Mouse (Mus musculus): ENCODE results near the gene Gm3336. TPM values are rescaled to one million over a fixed set of nuclear protein-coding genes. Genes with fewer than 3 reads are reported as not detected.
A peak's percentile ranks its signal among the peaks of the same experiment; 100 is the strongest.

The Gm3336 gene
- polyA plus RNA-seq, 1 experiment from 2014 or later, result 2.8 TPM

GRCm38 (mm10) chr8:70769858-70770257, 51.5 kb downstream of the Gm3336 start:
- WGBS, result 76% methylated on average over 12 of the region's 12 CpGs
- no peak for ATAC-seq
- Histone ChIP-seq H3K27ac (ENCODE audit: low read depth, low read length) (no peak overlapping the region), H3K4me2 (replicated peaks; ENCODE audit: low read depth) (no peak overlapping the region), H3K9ac (ENCODE audit: low read depth, low read length) (no peak overlapping the region), H3K4me3 (ENCODE audit: low read depth, low read length) (no peak overlapping the region), H3K4me1 (replicated peaks; ENCODE audit: control insufficient read depth, insufficient read depth, low read length) (peaks cover 23% of the 10 kb centered on the region; the same call in 1 of the 2 replicates), H3K27me3 (replicated peaks; ENCODE audit: control insufficient read depth, insufficient read depth, low read length) (no peaks in the 10 kb centered on the region), H3K36me3 (ENCODE audit: control insufficient read depth, insufficient read depth) (peaks cover 55% of the 10 kb centered on the region), H3K9me3 (ENCODE audit: control insufficient read depth) (no peaks in the 10 kb centered on the region)
- TF ChIP-seq CTCF (IDR thresholded peaks at IDR 0.05; ENCODE audit: low read depth), result no peak

DNA sequence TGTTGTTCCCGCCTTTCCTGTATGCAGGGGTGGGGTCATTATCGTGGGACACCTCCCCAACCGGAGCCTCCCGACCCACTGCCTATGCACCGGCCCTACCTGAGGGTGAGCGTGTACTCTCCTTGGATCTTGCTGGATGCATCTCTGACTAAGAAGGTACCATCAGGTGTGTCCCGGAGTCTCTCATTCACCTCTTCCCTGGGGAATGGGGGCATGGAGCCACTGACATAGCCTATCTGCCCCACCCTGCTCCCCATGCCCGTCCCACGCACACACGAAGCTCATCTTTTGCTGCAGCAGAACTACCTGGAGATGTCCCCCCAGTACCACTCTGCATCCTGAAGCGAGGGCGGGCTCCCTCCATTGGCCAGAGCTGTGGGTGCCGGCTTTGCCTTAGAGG, 52.4 kb downstream of the Gm3336 start:
- ATAC-seq, result no peak
- WGBS, result 96% methylated on average over 13 of the region's 13 CpGs
- Histone ChIP-seq H3K4me3 (ENCODE audit: low read depth, low read length) (no peak overlapping the region), H3K4me1 (replicated peaks; ENCODE audit: control insufficient read depth, insufficient read depth, low read length) (peaks cover 30% of the 10 kb centered on the region; the same call in 1 of the 2 replicates), H3K36me3 (ENCODE audit: control insufficient read depth, insufficient read depth) (peaks cover 55% of the 10 kb centered on the region), H3K9ac (ENCODE audit: low read depth, low read length) (no peak overlapping the region), H3K27me3 (replicated peaks; ENCODE audit: control insufficient read depth, insufficient read depth, low read length) (no peaks in the 10 kb centered on the region), H3K27ac (ENCODE audit: low read depth, low read length) (no peak overlapping the region), H3K4me2 (replicated peaks; ENCODE audit: low read depth) (no peak overlapping the region), H3K9me3 (ENCODE audit: control insufficient read depth) (no peaks in the 10 kb centered on the region)
- no peak for TF ChIP-seq CTCF (IDR thresholded peaks at IDR 0.05; ENCODE audit: low read depth)

GRCm38 (mm10) chr8:70771217-70771616, 52.9 kb downstream of the Gm3336 start:
- H3K4me2 ChIP-seq (replicated peaks; ENCODE audit: low read depth), result no peak overlapping the region
- H3K9me3 ChIP-seq (ENCODE audit: control insufficient read depth), result no peaks in the 10 kb centered on the region
- peaks cover 32% of the 10 kb centered on the region; the same call in 1 of the 2 replicates for H3K4me1 ChIP-seq (replicated peaks; ENCODE audit: control insufficient read depth, insufficient read depth, low read length)
- H3K4me3 ChIP-seq (ENCODE audit: low read depth, low read length), result no peak overlapping the region
- no peak for TF ChIP-seq CTCF (IDR thresholded peaks at IDR 0.05; ENCODE audit: low read depth)
- ATAC-seq, result no peak
- H3K27me3 ChIP-seq (replicated peaks; ENCODE audit: control insufficient read depth, insufficient read depth, low read length), result no peaks in the 10 kb centered on the region
- peaks cover 55% of the 10 kb centered on the region for H3K36me3 ChIP-seq (ENCODE audit: control insufficient read depth, insufficient read depth)
- WGBS, result 85% methylated on average over 7 of the region's 7 CpGs
- no peak overlapping the region for H3K27ac ChIP-seq (ENCODE audit: low read depth, low read length)
- H3K9ac ChIP-seq (ENCODE audit: low read depth, low read length), result no peak overlapping the region

GRCm38 (mm10) chr8:70772075-70772474, 53.7 kb downstream of the Gm3336 start:
- no peak for ATAC-seq
- Histone ChIP-seq H3K27me3 (replicated peaks; ENCODE audit: control insufficient read depth, insufficient read depth, low read length) (no peaks in the 10 kb centered on the region), H3K9ac (ENCODE audit: low read depth, low read length) (peak overlapping the region; percentile 17; the same call in 1 of the 2 replicates), H3K4me3 (ENCODE audit: low read depth, low read length) (no peak overlapping the region), H3K9me3 (ENCODE audit: control insufficient read depth) (no peaks in the 10 kb centered on the region), H3K4me2 (replicated peaks; ENCODE audit: low read depth) (no peak overlapping the region), H3K4me1 (replicated peaks; ENCODE audit: control insufficient read depth, insufficient read depth, low read length) (peaks cover 27% of the 10 kb centered on the region; the same call in 1 of the 2 replicates), H3K36me3 (ENCODE audit: control insufficient read depth, insufficient read depth) (peaks cover 55% of the 10 kb centered on the region), H3K27ac (ENCODE audit: low read depth, low read length) (no peak overlapping the region)
- WGBS, result 89% methylated on average over 13 of the region's 13 CpGs
- no peak for TF ChIP-seq CTCF (IDR thresholded peaks at IDR 0.05; ENCODE audit: low read depth)

Other genes starting within 250 kb of the Gm3336 start
- gene Klhl26, start 241.6 kb upstream of the Gm3336 start, polyA plus RNA-seq (2015; fragmentation: Nextera tagmentation; extraction: Ambion mirVana), result 9.3 and 10.5 TPM in 2 replicates
- gene Tmem59l, start 231.2 kb upstream of the Gm3336 start, polyA plus RNA-seq (2015; fragmentation: Nextera tagmentation; extraction: Ambion mirVana), result 2.3 and 2.4 TPM in 2 replicates
- gene Crlf1, start 225.4 kb upstream of the Gm3336 start, polyA plus RNA-seq (2015; fragmentation: Nextera tagmentation; extraction: Ambion mirVana), result 0.61 and 0.81 TPM in 2 replicates
- 145 and 148 TPM in 2 replicates for gene Rex1bd, start 211.8 kb upstream of the Gm3336 start, polyA plus RNA-seq (2015; fragmentation: Nextera tagmentation; extraction: Ambion mirVana)
- 805 and 863 TPM in 2 replicates for gene Uba52, start 207.7 kb upstream of the Gm3336 start, polyA plus RNA-seq (2015; fragmentation: Nextera tagmentation; extraction: Ambion mirVana)
- 199 and 203 TPM in 2 replicates for gene Fkbp8, start 190.8 kb upstream of the Gm3336 start, polyA plus RNA-seq (2015; fragmentation: Nextera tagmentation; extraction: Ambion mirVana)
- gene Kxd1, start 190.6 kb upstream of the Gm3336 start, polyA plus RNA-seq (2015; fragmentation: Nextera tagmentation; extraction: Ambion mirVana), result 46.4 and 52.1 TPM in 2 replicates
- 11.8 and 13.0 TPM in 2 replicates for gene Ell, start 179.1 kb upstream of the Gm3336 start, polyA plus RNA-seq (2015; fragmentation: Nextera tagmentation; extraction: Ambion mirVana)
- gene Isyna1, start 124.2 kb upstream of the Gm3336 start, polyA plus RNA-seq (2015; fragmentation: Nextera tagmentation; extraction: Ambion mirVana), result 19.4 and 21.0 TPM in 2 replicates
- 63.2 and 65.3 TPM in 2 replicates for gene Ssbp4, start 109.7 kb upstream of the Gm3336 start, polyA plus RNA-seq (2015; fragmentation: Nextera tagmentation; extraction: Ambion mirVana)
- gene Lrrc25, start 102.4 kb upstream of the Gm3336 start, polyA plus RNA-seq (2015; fragmentation: Nextera tagmentation; extraction: Ambion mirVana), result 2.1 and 2.2 TPM in 2 replicates
- gene Gdf15, start 86.1 kb upstream of the Gm3336 start, polyA plus RNA-seq (2015; fragmentation: Nextera tagmentation; extraction: Ambion mirVana), result 1.7 and 1.9 TPM in 2 replicates
- gene Pgpep1, start 58.2 kb upstream of the Gm3336 start, polyA plus RNA-seq (2015; fragmentation: Nextera tagmentation; extraction: Ambion mirVana), result 79.0 and 92.1 TPM in 2 replicates
- 181 and 182 TPM in 2 replicates for gene Lsm4, start 45.3 kb upstream of the Gm3336 start, polyA plus RNA-seq (2015; fragmentation: Nextera tagmentation; extraction: Ambion mirVana)
- gene Jund, start 19.6 kb upstream of the Gm3336 start, polyA plus RNA-seq (2015; fragmentation: Nextera tagmentation; extraction: Ambion mirVana), result 114 and 121 TPM in 2 replicates
- gene Iqcn, start 15.1 kb upstream of the Gm3336 start, polyA plus RNA-seq (2015; fragmentation: Nextera tagmentation; extraction: Ambion mirVana), result not detected in 2 replicates
- 0.21 and 0.31 TPM in 2 replicates for gene Pde4c, start 5.2 kb downstream of the Gm3336 start, polyA plus RNA-seq (2015; fragmentation: Nextera tagmentation; extraction: Ambion mirVana)
- gene Rab3a, start 36.1 kb downstream of the Gm3336 start, polyA plus RNA-seq (2015; fragmentation: Nextera tagmentation; extraction: Ambion mirVana), result 18.8 and 19.5 TPM in 2 replicates
- 76.3 and 80.6 TPM in 2 replicates for gene Mpv17l2, start 42.4 kb downstream of the Gm3336 start, polyA plus RNA-seq (2015; fragmentation: Nextera tagmentation; extraction: Ambion mirVana)
- gene Pik3r2, start 58.2 kb downstream of the Gm3336 start, polyA plus RNA-seq (2015; fragmentation: Nextera tagmentation; extraction: Ambion mirVana), result 37.4 and 41.0 TPM in 2 replicates
- gene Mast3, start 86.5 kb downstream of the Gm3336 start, polyA plus RNA-seq (2015; fragmentation: Nextera tagmentation; extraction: Ambion mirVana), result 4.4 and 7.2 TPM in 2 replicates
- 0.29 and 0.31 TPM in 2 replicates for gene Il12rb1, start 89.9 kb downstream of the Gm3336 start, polyA plus RNA-seq (2015; fragmentation: Nextera tagmentation; extraction: Ambion mirVana)
- gene Arrdc2, start 121.2 kb downstream of the Gm3336 start, polyA plus RNA-seq (2015; fragmentation: Nextera tagmentation; extraction: Ambion mirVana), result 6.2 and 6.9 TPM in 2 replicates
- gene Kcnn1, start 144.7 kb downstream of the Gm3336 start, polyA plus RNA-seq (2015; fragmentation: Nextera tagmentation; extraction: Ambion mirVana), result 0.17 and 0.30 TPM in 2 replicates
- gene Ccdc124, start 155.4 kb downstream of the Gm3336 start, polyA plus RNA-seq (2015; fragmentation: Nextera tagmentation; extraction: Ambion mirVana), result 61.7 and 64.3 TPM in 2 replicates
- gene Slc5a5, start 174.2 kb downstream of the Gm3336 start, polyA plus RNA-seq (2015; fragmentation: Nextera tagmentation; extraction: Ambion mirVana), result 0.20 and 0.52 TPM in 2 replicates
- 2,933 and 2,947 TPM in 2 replicates for gene Rpl18a, start 178.9 kb downstream of the Gm3336 start, polyA plus RNA-seq (2015; fragmentation: Nextera tagmentation; extraction: Ambion mirVana)
- 13.8 and 14.7 TPM in 2 replicates for gene Map1s, start 187.4 kb downstream of the Gm3336 start, polyA plus RNA-seq (2015; fragmentation: Nextera tagmentation; extraction: Ambion mirVana)